Comparison of ENCODE assay signal across 8 mouse cellular contexts in the genomic region with DNA sequence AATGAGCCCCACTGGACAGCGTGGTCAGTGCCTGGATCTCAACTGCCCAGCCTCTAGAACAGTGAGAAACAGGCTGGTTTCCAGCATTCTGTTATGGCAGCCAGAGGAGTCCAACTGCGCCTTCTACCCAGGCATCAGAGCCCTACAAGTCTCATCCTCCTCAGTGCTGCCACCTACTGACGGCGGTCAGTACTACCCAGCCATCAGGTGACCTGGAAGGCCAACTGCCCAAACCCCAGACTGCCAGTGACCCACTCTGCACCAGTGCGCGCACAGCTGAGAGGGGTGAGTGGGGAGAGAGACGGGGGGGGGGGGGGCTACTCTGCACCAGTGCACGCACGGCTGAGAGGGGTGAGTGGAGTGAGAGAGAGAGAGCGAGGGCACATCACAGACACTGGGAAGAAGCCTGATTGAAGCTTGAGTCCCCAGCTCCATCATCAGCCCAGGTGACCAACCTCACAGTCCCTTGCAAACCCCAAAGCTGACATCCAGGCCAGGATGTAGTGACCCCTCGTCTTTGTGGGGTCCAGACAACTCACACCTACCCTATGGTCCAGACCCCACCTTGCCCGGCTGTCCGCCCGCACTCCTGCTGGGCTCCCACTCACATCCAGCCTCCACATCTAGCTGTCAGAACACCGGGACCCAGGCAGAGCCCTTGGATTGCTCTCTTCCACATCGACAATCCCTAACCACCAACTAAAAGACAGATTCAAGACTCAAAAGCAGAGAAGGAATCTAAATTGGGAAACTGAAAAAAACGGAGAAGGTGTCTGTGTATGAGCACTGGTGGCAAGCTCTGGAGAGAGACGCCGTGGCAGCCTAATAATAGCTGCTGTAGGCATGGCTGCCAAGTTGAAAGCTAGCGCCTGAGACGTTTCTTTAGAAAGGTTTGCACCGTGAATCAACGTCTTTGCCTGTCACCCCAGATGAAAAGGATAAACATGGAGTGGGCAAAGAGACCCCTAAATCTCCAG. TPM values are rescaled to one million over a fixed set of nuclear protein-coding genes. Genes with fewer than 3 reads are reported as not detected.
DNase-seq lines count a peak whose midpoint lies in the region; ATAC-seq lines count a peak whose summit lies in the region.

No protein-coding gene starts in this region.

- peak; percentile 87 for DNase-seq in CD4-positive, CD25-positive, alpha-beta regulatory T cell, adult 2 months (ENCODE audit: low read depth, low spot score)
- peak; percentile 49 for DNase-seq in adipocyte (ENCODE audit: low spot score)
- peak; percentile 88 for DNase-seq in embryo, embryonic 10.5 days (ENCODE audit: low spot score)
- peak; percentile 73 for DNase-seq in heart, adult 8-10 months (ENCODE audit: low spot score)
- DNase-seq in naive thymus-derived CD4-positive, alpha-beta T cell, adult 2 months (ENCODE audit: low read depth), result peak; percentile 86
- peak; percentile 89 for DNase-seq in telencephalon, adult 2 months (ENCODE audit: low read depth, low spot score)

- H3K36me3 ChIP-seq in kidney, embryonic 14.5 days (ENCODE audit: control insufficient read depth, insufficient read depth, low read length), result peaks cover 24% of the 10 kb centered on the region
- peaks cover 24% of the 10 kb centered on the region for H3K36me3 ChIP-seq in liver, embryonic 12.5 days

- no peak overlapping the region for H3K9ac ChIP-seq in kidney, embryonic 14.5 days (ENCODE audit: low read depth, low read length)
- H3K9ac ChIP-seq in liver, embryonic 12.5 days, result no peak overlapping the region

- 0 out of 2 replicates have a peak, but pooled peaks cover 4% of the 10 kb centered on the region for H3K4me1 ChIP-seq in kidney, embryonic 14.5 days (ENCODE audit: control insufficient read depth, insufficient read depth, low read length)
- H3K4me1 ChIP-seq in liver, embryonic 12.5 days, result no peaks in the 10 kb centered on the region

- ATAC-seq in kidney, embryonic 14.5 days (ENCODE audit: low FRiP score, low TSS enrichment), result peak; percentile 53
- ATAC-seq in liver, embryonic 12.5 days, result peak; percentile 47

- WGBS in kidney, embryonic 14.5 days, result 61% methylated on average over 21 of the region's 23 CpGs
- WGBS in liver, embryonic 12.5 days (ENCODE audit: insufficient replicate concordance), result 50% methylated on average over 23 of the region's 23 CpGs

- no peak overlapping the region for H3K27ac ChIP-seq in kidney, embryonic 14.5 days (ENCODE audit: low read depth, low read length)
- H3K27ac ChIP-seq in liver, embryonic 12.5 days, result no peak overlapping the region

- H3K4me3 ChIP-seq in kidney, embryonic 14.5 days (ENCODE audit: low read length), result no peak overlapping the region
- no peak overlapping the region for H3K4me3 ChIP-seq in liver, embryonic 12.5 days

- no peaks in the 10 kb centered on the region for H3K27me3 ChIP-seq in kidney, embryonic 14.5 days (ENCODE audit: control insufficient read depth, insufficient read depth, low read length)
- H3K27me3 ChIP-seq in liver, embryonic 12.5 days (replicated peaks), result no peaks in the 10 kb centered on the region

- no peak overlapping the region for H3K4me2 ChIP-seq in kidney, embryonic 14.5 days (replicated peaks; ENCODE audit: low read depth, low read length)
- H3K4me2 ChIP-seq in liver, embryonic 12.5 days, result no peak overlapping the region

- no peaks in the 10 kb centered on the region for H3K9me3 ChIP-seq in kidney, embryonic 14.5 days (ENCODE audit: control insufficient read depth, low read length)
- H3K9me3 ChIP-seq in liver, embryonic 12.5 days (replicated peaks), result no peaks in the 10 kb centered on the region

RNA-seq across cellular contexts. Expression of a gene that starts 22.6 kb away (rescaled TPM):
- 10 to 100 TPM; 34.6 to 46.1 (median 39.0) TPM for total RNA-seq in heart, adult 8-10 months (2022)
- polyA plus RNA-seq in kidney, embryonic 14.5 days (2014; fragmentation: Nextera tagmentation; extraction: Ambion mirVana), result 45.8 and 63.1 TPM in 2 replicates
- polyA plus RNA-seq in liver, embryonic 12.5 days (2016; fragmentation: Nextera tagmentation; extraction: Ambion mirVana), result 16.4 and 19.0 TPM in 2 replicates

RNA-seq across cellular contexts. Expression of a gene that starts 34.3 kb away (rescaled TPM):
- 10 to 100 TPM in 2 of 4 experiments, 1 to 10 TPM in 2; 5.7 to 11.1 (median 9.9) TPM for total RNA-seq in heart, adult 8-10 months (2022)
- 3.4 and 3.6 TPM in 2 replicates for polyA plus RNA-seq in kidney, embryonic 14.5 days (2014; fragmentation: Nextera tagmentation; extraction: Ambion mirVana)
- 1.1 and 2.8 TPM in 2 replicates for polyA plus RNA-seq in liver, embryonic 12.5 days (2016; fragmentation: Nextera tagmentation; extraction: Ambion mirVana)

RNA-seq across cellular contexts. Expression of a gene that starts 52.6 kb away (rescaled TPM):
- 10 to 100 TPM; 11.6 to 15.6 (median 13.4) TPM for total RNA-seq in heart, adult 8-10 months (2022)
- polyA plus RNA-seq in kidney, embryonic 14.5 days (2014; fragmentation: Nextera tagmentation; extraction: Ambion mirVana), result 10.9 and 17.0 TPM in 2 replicates
- 16.8 and 17.3 TPM in 2 replicates for polyA plus RNA-seq in liver, embryonic 12.5 days (2016; fragmentation: Nextera tagmentation; extraction: Ambion mirVana)
